Mouse (Mus musculus) E14TG2a.4 (cell line): ENCODE measurements around the gene Nqo1.

Experiments used
- CTCF ChIP-seq: conservative IDR thresholded peaks from 2 replicates; pipeline ENCODE4 v1.5.1; 2014; ENCODE audit warnings: low read length
- NANOG ChIP-seq: IDR thresholded peaks from 2 replicates; pipeline ENCODE4 v1.6.1; 2014; ENCODE audit warnings: borderline replicate concordance, low read length, mixed read lengths
- POU5F1 ChIP-seq: IDR thresholded peaks from 2 replicates; pipeline ENCODE4 v1.6.1; 2014; ENCODE audit warnings: low read length, borderline replicate concordance

DNA sequence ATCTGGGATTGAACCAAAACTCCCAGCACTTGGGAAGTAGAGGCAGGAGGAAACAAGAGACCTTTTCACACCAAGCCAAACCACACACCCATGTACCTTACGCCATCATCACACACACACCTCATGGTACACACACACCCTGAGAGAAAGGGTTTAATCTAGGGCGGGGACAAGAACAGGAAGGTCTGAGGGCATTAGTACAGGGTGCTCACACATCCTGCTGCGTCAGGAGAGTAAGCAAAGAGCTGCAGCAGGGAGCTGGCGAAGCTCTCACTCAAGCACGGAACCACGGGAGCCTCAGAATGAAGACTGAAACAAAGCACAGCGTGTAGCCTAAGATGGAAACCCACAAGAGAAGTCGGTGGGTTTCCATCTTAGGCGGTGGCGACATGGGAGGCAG lies 10.9 kb upstream of the Nqo1 start:
- TF ChIP-seq POU5F1 (no peak), CTCF (no peak), NANOG (no peak)
